Mouse (Mus musculus) layer of hippocampus, adult 9-11 months (tissue): ENCODE measurements at regions not wholly inside any gene's neighbourhood (a gene's known extent, or its start where the extent isn't known, plus 50 kb on each side); places are given as distances from the start of the nearest gene placed in this dataset.

Experiments used
- DNase-seq: peaks from one replicate; pipeline ENCODE4 v3.0.0; 2022

DNA sequence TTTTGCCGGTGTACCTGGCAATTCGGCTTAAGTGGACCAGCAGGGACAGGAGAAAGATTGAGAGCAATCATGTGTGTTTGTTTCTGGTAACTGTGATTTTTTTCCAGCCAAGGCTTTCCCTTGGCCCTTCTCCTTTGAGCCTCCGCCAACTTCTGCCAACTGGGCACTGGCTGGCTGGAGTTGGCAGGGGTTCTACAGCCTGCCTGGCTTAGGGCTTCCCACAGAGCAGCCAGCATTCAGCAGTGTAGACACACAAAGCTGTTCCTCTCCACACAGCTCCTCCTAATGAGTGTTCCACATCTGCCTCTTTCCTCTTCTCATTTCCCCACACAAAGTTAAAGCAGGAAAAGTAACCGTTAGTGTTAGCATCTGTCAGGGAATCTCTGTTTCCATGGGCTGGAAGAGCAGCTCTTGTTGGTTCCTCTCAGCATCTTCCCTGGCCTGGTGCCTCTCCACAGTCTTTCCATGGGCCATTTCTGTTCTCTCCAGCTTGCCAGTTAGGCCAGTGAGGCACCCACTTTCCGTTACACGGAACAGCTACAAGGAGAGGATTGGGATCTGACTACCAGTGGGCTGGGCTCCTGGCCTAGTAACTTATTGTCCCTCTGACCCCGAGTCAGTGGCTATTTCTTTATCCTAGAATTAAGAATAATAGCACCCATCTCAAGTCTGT lies 68.0 kb upstream of the Rbm24 start:
- peak; percentile 66 for DNase-seq

DNA sequence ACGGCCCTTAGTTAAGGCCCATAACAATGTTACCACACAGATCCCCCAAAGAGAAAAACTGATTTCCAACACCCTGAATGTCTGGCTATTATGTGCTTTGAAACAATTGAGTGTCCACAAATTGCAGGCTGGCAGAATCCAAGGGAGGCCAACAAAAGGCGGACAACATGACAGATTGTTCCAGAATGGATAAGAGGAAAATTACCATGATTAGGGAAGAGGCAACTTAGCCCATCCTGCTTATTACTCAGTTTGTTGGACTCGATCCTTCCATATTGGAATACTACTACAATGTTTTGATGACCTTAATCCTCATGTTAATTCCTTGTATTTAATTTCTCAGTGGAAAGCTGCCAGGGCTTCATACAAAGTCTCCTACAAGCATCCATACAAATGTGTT lies 62.9 kb upstream of the Rbm24 start:
- no peak for DNase-seq

DNA sequence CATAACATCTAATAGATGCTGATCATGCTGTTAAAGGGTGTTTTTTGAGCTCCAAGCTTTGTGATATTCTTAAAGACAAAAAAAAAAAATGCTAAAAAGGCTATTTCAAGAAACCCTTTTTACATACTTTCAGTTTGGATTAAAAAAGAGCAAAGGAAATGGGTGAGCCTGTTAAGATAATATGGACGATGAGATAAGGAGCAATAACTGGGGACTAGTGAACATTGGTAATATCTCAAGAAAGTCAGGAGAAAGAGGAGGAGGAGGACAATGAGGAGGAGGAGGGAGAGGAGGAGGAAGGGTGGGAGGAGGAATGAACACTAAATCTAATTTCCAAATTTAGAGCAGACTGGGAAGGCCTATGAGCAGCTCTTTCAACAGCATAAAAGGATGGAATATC lies 62.3 kb upstream of the Rbm24 start:
- DNase-seq, result no peak

DNA sequence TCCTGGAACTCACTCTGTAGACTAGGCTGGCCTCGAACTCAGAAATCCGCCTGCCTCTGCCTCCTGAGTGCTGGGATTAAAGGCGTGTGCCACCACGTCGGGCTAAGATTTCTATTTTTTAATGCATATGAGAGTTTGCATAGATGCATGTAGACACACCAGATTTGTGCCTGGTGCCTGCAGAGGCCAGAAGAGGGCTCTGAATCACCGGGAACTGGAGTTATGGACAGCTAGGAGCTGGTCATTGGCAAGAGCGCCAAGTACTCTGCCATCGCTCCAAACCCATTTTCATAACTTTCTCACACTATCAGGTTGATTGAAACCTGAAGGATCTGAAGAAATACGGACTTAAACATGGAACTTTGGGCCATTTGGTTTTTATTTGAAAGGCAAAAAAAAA lies 61.2 kb upstream of the Rbm24 start:
- DNase-seq, result no peak

DNA sequence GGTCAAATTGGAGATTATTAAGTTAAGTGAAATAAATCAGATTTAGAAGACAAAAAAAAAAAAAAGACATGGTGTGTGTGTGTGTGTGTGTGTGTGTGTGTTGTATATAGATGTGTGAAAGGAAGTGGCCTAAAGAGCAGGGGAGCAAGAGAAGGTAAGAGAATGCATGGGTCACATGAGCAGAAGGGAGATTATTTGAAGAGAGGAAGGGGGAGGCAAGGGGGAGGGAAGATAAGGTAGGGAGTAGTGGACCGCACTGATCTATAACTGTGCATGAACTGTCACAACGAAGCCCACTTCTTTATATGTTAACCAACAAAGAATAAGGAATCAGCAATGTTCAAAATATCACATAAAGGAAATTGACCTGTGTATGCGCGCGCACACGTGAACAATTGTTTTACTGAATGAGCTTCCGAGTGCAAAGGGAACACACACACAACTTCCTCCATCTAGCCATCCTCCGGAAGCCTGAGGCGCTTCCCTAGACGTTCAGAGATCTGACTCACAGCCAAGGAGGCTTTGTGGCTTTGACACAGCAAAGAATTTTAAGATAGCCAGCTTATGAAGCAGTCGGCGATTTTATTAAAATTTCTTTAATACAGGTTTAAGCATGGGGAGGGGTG lies 57.6 kb upstream of the Rbm24 start:
- no peak for DNase-seq

DNA sequence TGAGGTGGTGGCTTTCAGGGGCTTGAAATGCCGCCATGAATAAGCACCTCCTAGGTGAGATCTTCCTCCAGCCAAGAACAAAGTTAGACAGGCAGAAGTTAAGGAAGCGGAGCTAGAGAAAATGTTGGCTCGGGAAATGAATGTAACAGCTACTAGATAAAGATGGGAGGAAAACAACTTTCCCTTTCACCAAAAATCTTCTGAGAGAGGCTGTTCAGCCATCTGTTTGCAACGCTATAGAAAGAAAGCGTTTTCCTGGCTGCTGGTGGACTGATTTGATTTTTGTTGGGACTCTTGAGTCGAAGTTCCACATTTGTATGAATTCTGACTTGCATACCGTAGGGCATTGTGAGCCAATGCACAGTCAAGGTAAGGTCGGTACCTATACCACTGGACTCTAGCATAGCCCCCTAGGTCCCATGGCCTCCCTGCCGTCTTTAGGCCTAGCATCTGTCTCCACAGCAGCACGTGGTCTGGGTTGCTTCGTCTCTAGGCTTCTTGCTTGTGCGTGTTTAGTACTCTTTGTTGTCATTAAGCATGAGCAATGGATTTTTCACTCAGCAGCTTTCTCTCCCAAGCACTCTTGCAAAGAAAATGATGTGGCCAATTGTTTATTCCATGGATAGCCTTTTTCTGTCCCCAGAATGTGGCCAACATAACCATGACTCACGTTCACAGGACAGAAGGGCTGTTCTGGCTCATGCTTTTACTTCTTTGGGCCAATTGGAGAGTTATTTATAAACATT lies 54.6 kb upstream of the Rbm24 start:
- peak; percentile 53 for DNase-seq

DNA sequence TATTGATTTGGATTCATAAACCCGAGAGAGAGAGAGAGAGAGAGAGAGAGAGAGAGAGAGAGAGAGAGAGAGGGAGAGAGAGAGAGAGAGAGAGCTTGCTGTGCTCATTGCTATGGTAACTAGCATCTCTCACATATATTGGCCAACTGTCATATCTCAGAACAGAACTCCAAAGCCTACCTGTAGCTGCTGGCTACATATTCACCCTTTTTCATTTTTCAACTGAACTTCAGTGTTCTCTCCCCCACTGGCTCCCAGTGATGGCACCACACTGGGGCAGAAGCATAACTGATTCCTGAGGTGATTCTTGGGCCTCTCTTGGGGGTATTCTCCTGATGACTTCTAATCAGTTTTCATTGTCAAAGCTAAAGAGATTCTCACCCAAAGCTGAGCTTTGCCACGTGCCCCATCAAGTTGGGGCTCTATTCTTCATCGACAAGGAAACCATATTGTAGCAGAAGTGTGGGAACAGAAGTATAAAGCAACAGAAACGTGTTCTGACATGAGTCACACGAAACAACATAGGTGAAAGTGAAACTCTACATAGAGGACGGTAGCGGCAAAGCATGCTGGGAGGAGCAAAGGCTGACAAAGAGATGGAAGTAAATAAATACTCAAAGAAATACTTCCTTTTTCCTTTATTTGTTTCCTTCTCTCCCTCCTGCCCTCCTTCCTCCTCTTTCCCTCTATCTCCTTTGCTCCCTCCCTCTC lies 53.9 kb upstream of the Rbm24 start:
- no peak for DNase-seq

DNA sequence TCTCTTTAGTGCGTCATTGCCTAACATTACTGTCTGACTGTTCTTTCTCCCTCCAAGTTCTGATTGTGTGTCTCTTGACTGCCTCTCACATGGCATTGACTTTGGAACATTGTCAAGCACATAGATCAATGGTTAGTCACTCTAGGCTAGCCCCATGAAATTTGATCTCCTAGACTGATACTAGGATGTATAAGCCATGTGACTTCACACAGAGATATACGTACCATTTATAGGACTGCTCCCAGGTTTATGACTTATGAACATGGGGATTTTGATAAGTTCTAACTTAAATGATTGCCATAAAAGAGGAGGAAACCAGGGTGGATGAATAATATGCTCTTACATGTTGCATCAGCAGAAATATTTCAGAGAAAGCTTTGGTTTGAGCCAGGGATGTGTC lies 52.9 kb upstream of the Rbm24 start:
- no peak for DNase-seq
